Mouse (Mus musculus): ENCODE data around the gene Mlc1. TPM values are rescaled to one million over a fixed set of nuclear protein-coding genes. Genes with fewer than 3 reads are reported as not detected.

Gene Mlc1
- total RNA-seq, 4 experiments from 2014 or later: 114 to 176 (median 137) TPM

DNA sequence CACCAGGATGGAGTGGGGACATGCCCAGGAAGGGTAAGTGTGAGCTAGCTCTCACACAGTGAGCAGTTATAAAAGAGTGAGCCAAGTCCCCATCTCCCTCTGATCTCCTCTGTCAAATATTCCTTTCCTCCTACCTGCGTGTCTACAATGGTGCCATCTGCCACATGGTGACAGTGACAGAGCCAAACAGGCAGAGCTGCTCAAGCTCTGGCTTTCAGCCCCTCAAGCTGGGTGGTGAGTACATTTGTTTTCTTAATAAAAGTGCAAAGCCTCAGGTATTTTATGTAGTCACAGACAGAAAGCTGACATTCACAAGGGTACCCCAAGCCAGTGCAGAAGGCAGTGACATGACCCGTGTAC lies 41.5 kb downstream of the Mlc1 start:
- no peak for DNase-seq (ENCODE audit: low spot score in 2 of 2)

DNA sequence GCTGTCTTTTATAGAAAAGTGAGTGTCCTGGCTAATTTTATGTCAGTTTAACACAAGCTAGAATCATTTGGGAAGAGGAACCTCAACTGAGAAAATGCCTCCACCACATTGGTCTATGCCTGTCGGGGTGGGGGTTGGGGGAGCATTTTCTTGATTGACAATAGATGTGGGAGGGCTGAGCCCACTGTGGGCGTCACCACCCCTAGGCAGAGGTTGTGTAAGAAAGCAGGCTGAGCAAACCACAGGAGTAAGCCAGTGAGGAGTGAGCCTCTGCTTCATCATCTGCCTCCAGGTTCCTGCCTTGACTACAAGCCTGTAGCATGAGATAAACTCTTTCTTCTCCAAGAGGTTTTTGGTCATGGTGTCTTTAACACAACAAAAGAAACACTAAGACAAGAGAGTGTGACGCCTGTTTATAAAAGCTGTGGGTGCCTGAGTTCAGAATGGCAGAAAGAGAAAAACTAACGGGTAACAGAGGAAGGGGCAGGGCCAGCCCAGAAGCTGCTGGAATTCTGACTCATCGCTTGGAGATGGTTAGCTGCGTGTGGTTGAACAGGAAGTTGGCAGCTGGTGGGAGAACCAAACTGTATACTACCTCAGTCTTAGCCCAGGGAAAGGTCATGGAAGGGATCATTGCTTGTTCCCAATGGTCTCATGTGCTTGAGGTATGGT lies 42.1 kb downstream of the Mlc1 start:
- DNase-seq (ENCODE audit: low spot score in 2 of 2): no peak

DNA sequence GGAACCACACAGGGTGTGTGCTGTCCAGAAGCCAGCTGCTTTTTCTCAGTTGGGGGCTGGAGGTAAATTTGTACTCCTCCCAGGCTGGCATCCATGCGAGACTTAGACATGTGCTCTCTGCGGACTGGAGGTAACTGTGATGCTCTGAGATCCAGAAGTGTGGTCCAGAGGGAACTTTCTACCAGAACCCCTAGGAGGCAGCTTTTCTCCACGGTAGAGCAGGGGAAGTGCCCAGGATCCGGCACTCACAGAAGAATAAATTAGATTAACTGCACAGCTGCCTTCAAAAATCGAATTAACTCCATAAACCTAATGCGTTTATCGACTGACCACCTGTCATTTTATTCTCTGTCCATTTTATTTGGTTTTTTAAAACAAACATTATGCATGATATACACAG lies 44.7 kb downstream of the Mlc1 start:
- DNase-seq (ENCODE audit: low spot score in 2 of 2): no peak

DNA sequence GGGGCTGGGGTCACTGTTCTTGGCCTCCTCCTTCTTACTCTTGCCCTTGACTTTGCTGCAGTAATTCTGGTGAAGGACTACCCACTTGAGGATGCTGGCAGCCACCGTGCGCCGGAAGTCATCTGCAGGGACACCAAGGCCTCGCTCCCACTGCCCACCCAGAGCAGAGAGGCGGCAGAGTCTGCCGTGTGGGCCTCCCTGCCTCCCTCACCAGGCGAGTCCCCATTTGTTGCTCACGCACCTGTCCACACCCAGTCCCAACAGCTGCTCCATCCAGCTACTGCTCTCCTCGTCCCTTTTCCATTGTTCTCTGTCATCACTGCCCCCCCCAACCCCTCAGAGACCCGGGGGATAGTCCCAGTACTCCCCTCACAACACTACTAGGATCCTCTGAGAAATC lies 46.1 kb downstream of the Mlc1 start:
- DNase-seq (ENCODE audit: low spot score in 2 of 2): no peak

DNA sequence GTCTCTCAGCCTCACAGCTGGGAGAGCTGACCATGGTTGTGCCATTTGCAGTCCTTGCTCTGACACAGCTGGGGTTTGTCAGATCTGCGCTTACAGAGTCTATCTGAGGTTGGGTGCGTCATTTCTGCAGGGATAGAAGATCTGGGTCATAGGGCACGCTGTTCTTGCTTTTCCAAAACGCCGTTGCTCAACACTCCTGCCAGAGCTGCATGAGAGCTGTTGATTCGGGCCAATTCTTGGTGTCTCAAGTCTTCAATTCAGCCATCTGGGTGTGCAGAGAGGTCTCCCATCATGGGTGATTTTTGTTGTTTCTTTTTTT lies 56.9 kb downstream of the Mlc1 start:
- no peak for DNase-seq (ENCODE audit: low spot score in 2 of 2)

DNA sequence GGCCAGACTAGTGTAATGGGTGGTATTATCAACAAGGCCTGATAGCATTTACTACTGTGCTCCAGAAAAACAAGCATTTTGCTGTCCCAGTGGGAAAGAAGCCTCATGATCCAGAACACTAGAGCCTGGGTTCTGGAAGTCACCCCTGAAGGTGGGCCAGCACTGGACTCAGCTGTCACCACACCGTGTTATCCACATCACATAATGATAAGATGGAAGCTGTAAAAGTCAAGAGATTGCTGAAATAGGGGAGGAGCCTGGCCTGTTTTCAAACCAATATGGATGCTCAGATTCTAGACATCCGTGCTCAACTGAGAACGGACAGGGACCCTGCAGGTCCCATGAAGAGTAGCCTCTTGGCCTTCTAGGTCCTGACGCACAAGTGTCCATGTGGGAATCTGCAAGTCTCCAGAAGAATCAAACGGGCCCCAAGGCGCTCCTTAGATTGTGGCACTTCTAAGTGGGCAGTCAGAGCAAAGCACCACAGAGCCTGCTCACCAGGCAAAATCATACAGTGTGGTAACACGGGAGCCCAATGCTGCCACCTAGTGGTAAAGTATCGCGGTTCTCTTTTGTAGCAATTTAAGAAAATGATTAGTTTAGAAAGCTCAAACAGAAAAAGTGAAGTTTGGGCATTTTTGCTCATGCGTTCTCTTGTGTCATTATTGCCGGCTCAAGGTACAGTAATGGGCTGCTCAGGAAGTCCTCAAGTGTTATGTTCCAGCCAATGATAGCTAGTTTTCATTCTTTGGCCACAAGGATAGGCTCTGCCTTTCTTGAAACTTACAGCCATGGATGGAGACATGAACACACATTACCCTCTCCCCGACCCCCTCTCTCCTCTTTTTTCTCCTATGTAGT lies 57.4 kb downstream of the Mlc1 start:
- peak; percentile 57 to 85 for DNase-seq (ENCODE audit: low spot score in 2 of 2)

DNA sequence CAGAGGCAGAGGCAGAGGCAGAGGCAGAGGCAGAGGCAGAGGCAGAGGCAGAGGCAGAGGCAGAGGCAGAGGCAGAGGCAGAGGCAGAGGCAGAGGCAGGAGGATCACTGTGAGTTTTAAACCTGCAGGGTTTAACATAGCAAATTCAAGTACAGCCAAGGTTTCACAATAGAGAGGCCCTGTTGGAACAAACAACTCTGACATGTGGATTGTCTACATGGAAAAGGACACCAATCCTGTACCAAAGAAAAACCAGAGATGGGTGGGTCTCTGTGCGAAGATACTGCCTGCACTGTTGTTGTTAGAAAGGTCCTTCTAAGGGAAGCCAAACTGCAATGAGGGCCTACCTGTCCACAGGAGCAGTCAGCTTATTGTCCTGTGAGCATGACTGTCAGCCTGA lies 58.7 kb downstream of the Mlc1 start:
- DNase-seq (ENCODE audit: low spot score in 2 of 2): no peak

DNA sequence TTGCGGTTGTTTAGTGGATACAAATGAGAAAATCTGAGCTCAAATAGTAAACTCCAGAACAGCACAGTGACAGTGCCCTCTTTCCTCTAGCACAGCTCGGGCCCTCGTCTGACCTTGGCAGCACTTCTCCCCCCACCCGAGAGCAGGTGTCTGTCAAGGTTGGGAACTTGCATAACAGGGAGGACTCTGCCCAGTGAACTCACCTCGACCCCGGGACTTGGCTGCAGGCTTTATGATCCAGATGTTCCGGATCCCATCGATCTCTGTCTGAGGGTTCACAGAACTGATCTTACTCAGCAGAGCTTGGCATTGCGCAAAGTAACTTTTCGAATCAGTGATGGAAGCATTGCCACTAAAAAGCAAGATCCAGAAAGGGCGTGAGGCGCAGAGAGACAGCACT lies 59.5 kb downstream of the Mlc1 start:
- no peak for DNase-seq (ENCODE audit: low spot score in 2 of 2)

DNA sequence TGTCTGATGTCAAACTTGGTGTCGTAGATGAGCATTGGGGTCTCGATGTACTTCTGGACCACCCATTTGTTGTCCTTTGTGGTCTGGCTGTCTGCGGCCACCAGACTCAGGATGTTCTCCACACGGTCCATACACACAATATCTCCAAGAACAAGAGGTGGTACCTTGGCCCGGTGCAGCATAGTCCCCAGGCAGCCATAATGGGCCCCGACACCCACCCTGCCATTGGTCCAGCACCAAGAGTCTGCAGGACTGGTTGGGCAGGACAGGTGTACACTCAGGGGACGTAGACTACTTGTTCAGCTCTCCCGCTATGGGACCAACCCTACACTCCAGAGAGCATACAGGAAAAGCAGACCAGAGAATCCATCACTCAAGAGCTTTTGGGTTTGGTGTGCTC lies 61.7 kb downstream of the Mlc1 start:
- no peak for DNase-seq (ENCODE audit: low spot score in 2 of 2)

DNA sequence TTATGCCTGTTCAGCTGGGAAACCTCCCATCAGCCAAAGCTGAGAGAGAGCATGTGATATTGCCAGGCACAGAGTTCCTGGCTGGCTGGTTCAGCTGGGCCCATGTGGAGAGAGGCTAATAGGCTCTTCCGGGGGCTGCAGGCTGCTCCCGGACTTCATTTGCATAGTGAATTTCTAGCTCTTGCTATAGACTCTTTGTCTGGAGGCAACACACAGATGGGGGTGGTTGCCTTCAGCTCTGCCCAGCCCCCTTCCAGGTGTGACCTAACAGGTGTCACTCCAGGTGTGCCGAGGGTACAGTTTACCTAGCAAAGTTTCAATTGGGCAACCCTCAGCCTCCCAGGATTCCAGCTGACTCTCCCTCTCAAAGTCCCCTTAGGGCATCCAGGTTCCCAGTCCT lies 62.4 kb downstream of the Mlc1 start:
- DNase-seq (ENCODE audit: low spot score in 2 of 2): no peak

DNA sequence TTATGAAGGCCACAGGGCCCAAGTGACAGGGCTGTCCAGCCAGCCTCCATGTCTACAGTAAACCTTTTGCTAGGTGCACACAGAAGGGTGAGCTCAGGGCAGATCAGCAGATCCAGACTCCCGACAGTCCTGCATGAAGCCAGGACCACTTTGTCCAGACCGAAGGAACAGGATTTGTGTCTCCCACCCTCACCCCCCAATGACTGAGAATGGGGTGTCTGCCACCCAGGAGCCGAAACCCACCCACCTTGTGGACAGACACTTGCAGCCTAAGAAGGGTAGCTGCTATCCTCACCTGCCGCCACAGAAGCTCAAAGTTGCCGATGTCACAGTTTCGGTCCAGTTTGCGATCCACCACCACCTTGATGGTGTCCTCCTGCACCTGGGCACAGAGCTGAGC lies 63.8 kb downstream of the Mlc1 start:
- DNase-seq (ENCODE audit: low spot score in 2 of 2): no peak

DNA sequence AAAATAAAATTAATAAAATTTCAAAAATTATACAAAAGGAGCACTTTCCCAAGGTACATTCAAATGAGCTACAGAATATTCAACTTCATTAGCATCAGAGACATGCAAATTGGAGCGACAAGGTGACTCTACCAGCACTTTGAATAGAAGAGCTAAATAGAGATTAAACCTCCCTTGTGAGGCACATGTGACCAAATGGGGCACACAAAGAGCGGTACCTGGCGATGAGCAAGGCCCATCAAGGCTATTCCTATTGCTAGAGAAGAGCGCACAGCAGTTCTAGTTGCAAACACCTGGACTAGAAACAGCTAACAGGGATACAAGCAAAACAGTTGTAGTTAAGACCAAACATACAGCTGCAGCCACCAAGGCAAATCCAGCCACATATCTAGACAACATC lies 72.5 kb downstream of the Mlc1 start:
- no peak for DNase-seq (ENCODE audit: low spot score in 2 of 2)

Other genes with a start within 250 kb of the Mlc1 start
- gene Brd1, start 244.8 kb downstream of the Mlc1 start, total RNA-seq (2022): 10 to 100 TPM; 50.8 to 56.4 (median 54.1) TPM
- 10 to 100 TPM in 2 of 4 experiments, 1 to 10 TPM in 2; 9.8 to 11.1 (median 10.1) TPM for gene Zbed4, start 227.3 kb downstream of the Mlc1 start, total RNA-seq (2022)
- 10 to 100 TPM; 11.3 to 16.7 (median 14.3) TPM for gene Alg12, start 159.7 kb downstream of the Mlc1 start, total RNA-seq (2022)
- gene Creld2, start 159.4 kb downstream of the Mlc1 start, total RNA-seq (2022): 10 to 100 TPM; 15.0 to 35.2 (median 26.0) TPM
- 10 to 100 TPM; 32.4 to 44.2 (median 38.4) TPM for gene Pim3, start 116.8 kb downstream of the Mlc1 start, total RNA-seq (2022)
- 1 to 10 TPM; 1.2 to 4.3 (median 2.7) TPM for gene Ttll8, start 24.6 kb downstream of the Mlc1 start, total RNA-seq (2022)
- under 1 TPM in 1 of 4 experiments, not detected in 3; 0.29 TPM for gene Mov10l1, start 3.9 kb upstream of the Mlc1 start, total RNA-seq (2022)
- gene Panx2, start 80.7 kb upstream of the Mlc1 start, total RNA-seq (2022): 100 to 1,000 TPM; 126 to 157 (median 144) TPM
- 10 to 100 TPM; 20.5 to 22.3 (median 22.0) TPM for gene Trabd, start 96.1 kb upstream of the Mlc1 start, total RNA-seq (2022)
- gene Selenoo, start 110.1 kb upstream of the Mlc1 start, total RNA-seq (2022): 10 to 100 TPM; 22.9 to 25.4 (median 23.4) TPM
- 10 to 100 TPM; 26.1 to 38.9 (median 32.8) TPM for gene Tubgcp6, start 144.1 kb upstream of the Mlc1 start, total RNA-seq (2022)
- 10 to 100 TPM; 14.7 to 19.3 (median 15.9) TPM for gene Hdac10, start 149.7 kb upstream of the Mlc1 start, total RNA-seq (2022)
- gene Mapk12, start 161.7 kb upstream of the Mlc1 start, total RNA-seq (2022): 1 to 10 TPM; 4.9 to 9.7 (median 7.0) TPM
- gene Mapk11, start 170.6 kb upstream of the Mlc1 start, total RNA-seq (2022): 10 to 100 TPM; 21.4 to 27.4 (median 24.8) TPM
- gene Plxnb2, start 201.8 kb upstream of the Mlc1 start, total RNA-seq (2022): 10 to 100 TPM; 54.0 to 78.5 (median 67.5) TPM
- 10 to 100 TPM; 38.9 to 52.1 (median 45.1) TPM for gene Dennd6b, start 217.5 kb upstream of the Mlc1 start, total RNA-seq (2022)
- gene Ppp6r2, start 232.5 kb upstream of the Mlc1 start, total RNA-seq (2022): 100 to 1,000 TPM; 147 to 171 (median 157) TPM

Measured in layer of hippocampus, adult 8-10 months (tissue).